Mouse (Mus musculus): Measurements from ENCODE around the gene Aipl1.

DNA sequence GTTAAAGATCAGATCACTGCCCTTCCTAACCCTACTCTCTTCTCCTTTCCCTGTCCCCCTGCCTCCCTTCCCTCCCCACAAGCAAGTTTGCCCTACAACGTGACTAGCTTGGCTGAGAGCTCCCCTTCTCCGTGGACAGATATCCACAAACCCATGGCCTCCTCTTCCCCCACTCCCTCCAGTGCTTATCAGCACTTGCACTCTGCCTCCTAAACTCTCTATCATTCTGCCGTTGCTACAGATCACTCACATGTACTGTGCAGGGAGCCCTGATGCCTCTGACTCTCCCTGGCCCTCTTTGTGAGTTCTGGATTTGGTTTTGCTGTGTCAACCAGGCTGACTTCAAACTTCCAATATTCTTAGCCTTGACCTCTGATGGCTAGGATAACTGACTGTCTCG is 16.3 kb downstream of the Aipl1 start:
- TF ChIP-seq POLR2A (IDR thresholded peaks at IDR 0.05; ENCODE audit: insufficient read depth, low read depth, low read length) (no peak), CTCF (IDR thresholded peaks at IDR 0.05; ENCODE audit: insufficient read depth, low read depth, low read length) (no peak)
